Mouse (Mus musculus) heart, adult 2 months (tissue): ENCODE data around the gene Prmt8. TPM values are rescaled to one million over a fixed set of nuclear protein-coding genes. Genes with fewer than 3 reads are reported as not detected.

ENCODE experiments used
- DNase-seq, 2 experiments: peaks; one replicate each; pipeline ENCODE4 v3.0.0; 2021
- H3K27ac ChIP-seq: fragments of 200-600 bp; 2 replicates; pipeline ENCODE4 v1.8.1; 2022
- H3K27me3 ChIP-seq: fragments of 200-500 bp; 2 replicates; pipeline ENCODE4 v1.6.1; 2012; ENCODE audit warnings: mild to moderate bottlenecking, low read length, inconsistent platforms, mixed read lengths; ENCODE audit not compliant: control insufficient read depth, insufficient read depth
- H3K36me3 ChIP-seq: fragments of 200-500 bp; 2 replicates; pipeline ENCODE4 v1.6.1; 2012; ENCODE audit warnings: low read length, inconsistent platforms; ENCODE audit not compliant: control insufficient read depth, insufficient read depth
- H3K4me1 ChIP-seq: fragments of 200-500 bp; 2 replicates; pipeline ENCODE4 v1.6.1; 2011; ENCODE audit warnings: low read length; ENCODE audit not compliant: control insufficient read depth, insufficient read depth
- H3K4me3 ChIP-seq: fragments of 200-600 bp; 2 replicates; pipeline ENCODE4 v1.8.1; 2022
- H3K79me2 ChIP-seq: fragments of 200-500 bp; replicated peaks from 2 replicates; pipeline ENCODE4 v1.6.1; 2012; ENCODE audit warnings: mild to moderate bottlenecking, inconsistent platforms, low read length, moderate library complexity, mixed read lengths; ENCODE audit not compliant: control insufficient read depth, insufficient read depth
- H3K9ac ChIP-seq: fragments of 200-500 bp; 2 replicates; pipeline ENCODE4 v1.6.1; 2012; ENCODE audit warnings: low read depth, mild to moderate bottlenecking, control low read depth, inconsistent platforms, low read length, mixed read lengths
- CTCF ChIP-seq: fragments of 200-600 bp; IDR thresholded peaks from 2 replicates; pipeline ENCODE4 v1.8.1; 2022; ENCODE audit warnings: antibody characterized with exemption, mild to moderate bottlenecking, moderate library complexity
- EP300 ChIP-seq: fragments of 200-500 bp; IDR thresholded peaks from 2 replicates; pipeline ENCODE4 v1.6.1; 2011; ENCODE audit warnings: low read depth, low read length, control low read depth; ENCODE audit not compliant: insufficient read depth
- POLR2A ChIP-seq: fragments of 200-500 bp; IDR thresholded peaks from 2 replicates; pipeline ENCODE4 v1.6.1; 2011; ENCODE audit warnings: mild to moderate bottlenecking, low read depth, low read length, control low read depth; ENCODE audit not compliant: insufficient read depth
- WGBS: fragments of 180-500 bp; shearing (Covaris S2); methylation state at CpG from one replicate; pipeline ENCODE4 v1.1.7; 2018; 5-methylcytosine and 5-hydroxymethylcytosine counted together
- intact Hi-C: fragments of 180-260 bp; cut with DNase I; formaldehyde crosslinking; loops from one replicate; pipeline ENCODE4 v1.15.1; 2025
- microRNA-seq, 2 experiments: library from miRNA; unstranded; fragments of <30 nt; microRNA quantifications; one replicate each; pipeline ENCODE4 v1.2.0; 2021
- polyA plus RNA-seq: library from polyadenylated mRNA; depleted of rRNA; stranded (reverse); fragments of >200 nt; gene quantifications from 2 replicates; pipeline ENCODE4 v1.2.3, GENCODE M21; 2012; rRNA removed
- total RNA-seq, 2 experiments: library from RNA; stranded (reverse); gene quantifications; 2 replicates each; pipeline ENCODE4 v1.2.3; 2021

The Prmt8 gene
- total and polyA plus RNA-seq, 3 experiments: not detected

- TF ChIP-seq POLR2A (no peak), EP300 (no peak), CTCF (no peak)
- intact Hi-C loops: no loop called here
- H3K4me1 ChIP-seq: no peaks in the 10 kb centered on the region
- 60% methylated on average over 4 of the region's 4 CpGs for WGBS
- H3K79me2 ChIP-seq: no peaks in the 10 kb centered on the region
- no peak for DNase-seq
- no peaks in the 10 kb centered on the region for H3K27me3 ChIP-seq
- H3K4me3 ChIP-seq: no peak overlapping the region
- no peak overlapping the region for H3K9ac ChIP-seq
- no peak overlapping the region for H3K27ac ChIP-seq
- H3K36me3 ChIP-seq: no peaks in the 10 kb centered on the region
Measured at GRCm38 (mm10) chr6:127655988-127656387, 113.3 kb downstream of the Prmt8 start.

DNA sequence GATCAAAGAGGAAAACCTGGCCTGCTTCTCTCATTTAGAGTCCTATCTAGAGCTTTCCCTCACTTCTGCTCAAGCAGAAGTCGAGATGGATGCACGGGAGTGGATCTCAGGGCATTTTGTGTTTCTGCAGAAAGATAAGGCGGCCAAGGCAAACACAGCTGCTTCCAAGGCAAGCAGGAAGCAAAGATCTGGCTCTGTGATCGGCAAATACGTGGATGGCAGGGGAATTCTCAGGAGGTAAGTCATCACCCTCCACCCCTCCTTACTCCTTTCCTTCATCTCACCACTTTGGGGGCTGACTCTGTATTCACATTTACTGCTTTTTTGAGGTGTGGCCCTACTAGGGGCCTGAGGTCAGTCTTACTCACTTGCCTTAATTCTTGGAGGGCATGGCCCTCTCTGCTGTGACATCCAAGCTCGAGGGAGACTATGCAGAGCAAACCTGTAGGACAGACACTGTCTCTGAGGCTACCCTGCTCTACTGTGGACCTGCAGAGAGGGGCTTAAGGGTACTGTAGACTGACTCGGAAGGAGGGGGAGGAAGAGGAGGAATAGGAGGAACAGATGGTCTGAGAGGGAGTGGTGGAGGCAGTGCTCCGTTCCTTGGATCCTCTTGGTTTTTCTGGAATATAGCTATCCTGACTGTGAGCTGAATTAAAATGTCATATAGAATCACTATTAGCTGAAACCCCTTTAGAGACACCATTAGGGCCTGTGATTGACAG is 128.0 kb downstream of the Prmt8 start:
- Histone ChIP-seq H3K36me3 (no peaks in the 10 kb centered on the region), H3K27ac (no peak overlapping the region), H3K4me3 (no peak overlapping the region), H3K27me3 (no peaks in the 10 kb centered on the region), H3K79me2 (no peaks in the 10 kb centered on the region), H3K9ac (no peak overlapping the region), H3K4me1 (no peaks in the 10 kb centered on the region)
- 45% methylated on average over 8 of the region's 8 CpGs for WGBS
- peak in 1 of 2 experiments; percentile 9 for DNase-seq
- TF ChIP-seq EP300: no peak
- no peak for TF ChIP-seq CTCF
- TF ChIP-seq POLR2A: no peak
- intact Hi-C loops: no loop called here

Small RNA genes lying within 50 kb of the gene (microRNA-seq; reads per million reads assigned to microRNA genes)
- 0 reads per million in 2 experiments for gene Mir7233

Other genes with a start within 250 kb of the Prmt8 start
- gene Cracr2a, start 208.1 kb downstream of the Prmt8 start, total RNA-seq: 1 to 10 TPM; 1.1 to 1.4 TPM
- 1.4 and 1.5 TPM in 2 replicates for gene Cracr2a, start 208.1 kb downstream of the Prmt8 start, polyA plus RNA-seq
- 1 to 10 TPM in 1 of 2 experiments, under 1 TPM in 1; 0.57 to 1.7 TPM for gene Tspan11, start 118.1 kb upstream of the Prmt8 start, total RNA-seq
- gene Tspan11, start 118.1 kb upstream of the Prmt8 start, polyA plus RNA-seq: 1.5 and 2.6 TPM in 2 replicates